Mouse (Mus musculus) heart, embryonic 13.5 days (tissue): ENCODE data around the gene Dthd1. TPM values are rescaled to one million over a fixed set of nuclear protein-coding genes. Genes with fewer than 3 reads are reported as not detected.

Experiments used
- ATAC-seq: fragments of 200-750 bp; cut with Nextera tagmentation; 2 replicates; pipeline ENCODE4 v1.8.0; 2017; ENCODE audit warnings: moderate TSS enrichment; ENCODE audit not compliant: insufficient number of reproducible peaks, low FRiP score, low TSS enrichment; ENCODE audit errors: extremely low read depth
- H3K27ac ChIP-seq: fragments of 300-500 bp; sonication (generic); replicated peaks from 2 replicates; pipeline ENCODE4 v1.5.1; 2015; ENCODE audit warnings: moderate library complexity, mild to moderate bottlenecking, inconsistent platforms
- H3K27me3 ChIP-seq: fragments of 300-500 bp; sonication (generic); replicated peaks from 2 replicates; pipeline ENCODE4 v1.6.1; 2015; ENCODE audit warnings: mild to moderate bottlenecking, inconsistent platforms
- H3K36me3 ChIP-seq: fragments of 300-500 bp; sonication (generic); 2 replicates; pipeline ENCODE4 v1.6.1; 2015; ENCODE audit warnings: mild to moderate bottlenecking, inconsistent platforms
- H3K4me1 ChIP-seq: fragments of 300-500 bp; sonication (generic); 2 replicates; pipeline ENCODE4 v1.6.1; 2015; ENCODE audit warnings: inconsistent platforms
- H3K4me2 ChIP-seq: fragments of 300-500 bp; sonication (generic); 2 replicates; pipeline ENCODE4 v1.6.1; 2015; ENCODE audit warnings: inconsistent platforms, mild to moderate bottlenecking, moderate library complexity
- H3K4me3 ChIP-seq: fragments of 300-500 bp; sonication (generic); 2 replicates; pipeline ENCODE4 v1.5.1; 2015; ENCODE audit warnings: moderate library complexity, mild to moderate bottlenecking, inconsistent platforms
- H3K9ac ChIP-seq: fragments of 300-500 bp; sonication (generic); 2 replicates; pipeline ENCODE4 v1.6.1; 2015; ENCODE audit warnings: inconsistent platforms, mild to moderate bottlenecking, moderate library complexity
- H3K9me3 ChIP-seq: fragments of 300-500 bp; sonication (generic); 2 replicates; pipeline ENCODE4 v1.6.1; 2016; ENCODE audit warnings: inconsistent platforms
- WGBS: fragments of 180-500 bp; shearing (Covaris S2); methylation state at CpG from one replicate; pipeline ENCODE4 v1.1.7; 2015; ENCODE audit warnings: mixed read lengths; 5-methylcytosine and 5-hydroxymethylcytosine counted together
- polyA plus RNA-seq: library from polyadenylated mRNA; unstranded; fragments of >200 nt; fragmentation: Nextera tagmentation; extraction: Ambion mirVana; gene quantifications from 2 replicates; pipeline ENCODE4 v1.2.1, GENCODE M21; 2015

Dthd1 gene
- polyA plus RNA-seq, 1 experiment from 2014 or later, result not detected

GRCm38 (mm10) chr5:62815741-62816140, 2.1 kb downstream of the Dthd1 start:
- H3K4me2 ChIP-seq, result no peak overlapping the region
- H3K9ac ChIP-seq, result no peak overlapping the region
- H3K4me3 ChIP-seq, result no peak overlapping the region
- no peak for ATAC-seq
- H3K27me3 ChIP-seq, result no peaks in the 10 kb centered on the region
- no peaks in the 10 kb centered on the region for H3K4me1 ChIP-seq
- no peaks in the 10 kb centered on the region for H3K36me3 ChIP-seq
- 66% methylated on average over 1 of the region's 1 CpGs for WGBS
- H3K27ac ChIP-seq, result no peak overlapping the region
- H3K9me3 ChIP-seq, result no peaks in the 10 kb centered on the region

- Histone ChIP-seq H3K4me2 (no peak overlapping the region), H3K4me3 (no peak overlapping the region), H3K27ac (no peak overlapping the region), H3K9me3 (no peaks in the 10 kb centered on the region), H3K36me3 (no peaks in the 10 kb centered on the region), H3K27me3 (no peaks in the 10 kb centered on the region), H3K9ac (no peak overlapping the region), H3K4me1 (no peaks in the 10 kb centered on the region)
- WGBS, result 65% methylated on average over 2 of the region's 2 CpGs
- no peak for ATAC-seq
These were observed 5.9 kb downstream of the Dthd1 start for GRCm38 (mm10) chr5:62819567-62819966.

- no peaks in the 10 kb centered on the region for H3K36me3 ChIP-seq
- H3K4me1 ChIP-seq, result no peaks in the 10 kb centered on the region
- ATAC-seq, result no peak
- H3K27ac ChIP-seq, result no peak overlapping the region
- 65% methylated on average over 8 of the region's 8 CpGs for WGBS
- H3K4me3 ChIP-seq, result no peak overlapping the region
- H3K9ac ChIP-seq, result no peak overlapping the region
- H3K4me2 ChIP-seq, result no peak overlapping the region
- no peaks in the 10 kb centered on the region for H3K27me3 ChIP-seq
- no peaks in the 10 kb centered on the region for H3K9me3 ChIP-seq
These were observed 7.0 kb downstream of the Dthd1 start for GRCm38 (mm10) chr5:62820363-62821271.

- Histone ChIP-seq H3K27ac (no peak overlapping the region), H3K4me2 (no peak overlapping the region), H3K9me3 (no peaks in the 10 kb centered on the region), H3K4me3 (no peak overlapping the region), H3K27me3 (no peaks in the 10 kb centered on the region), H3K36me3 (no peaks in the 10 kb centered on the region), H3K4me1 (no peaks in the 10 kb centered on the region), H3K9ac (no peak overlapping the region)
- no peak for ATAC-seq
- 81% methylated on average over 3 of the region's 3 CpGs for WGBS
These were observed 29.5 kb downstream of the Dthd1 start for GRCm38 (mm10) chr5:62842955-62843730.

- Histone ChIP-seq H3K4me2 (no peak overlapping the region), H3K4me1 (no peaks in the 10 kb centered on the region), H3K9ac (no peak overlapping the region), H3K4me3 (no peak overlapping the region), H3K9me3 (no peaks in the 10 kb centered on the region), H3K36me3 (no peaks in the 10 kb centered on the region), H3K27ac (no peak overlapping the region), H3K27me3 (no peaks in the 10 kb centered on the region)
- WGBS, result 72% methylated on average over 6 of the region's 6 CpGs
- no peak for ATAC-seq
These were observed 33.0 kb downstream of the Dthd1 start for GRCm38 (mm10) chr5:62846571-62847131.

GRCm38 (mm10) chr5:62851337-62851736, 37.7 kb downstream of the Dthd1 start:
- WGBS, result 44% methylated on average over 2 of the region's 2 CpGs
- Histone ChIP-seq H3K27ac (no peak overlapping the region), H3K4me2 (no peak overlapping the region), H3K9ac (no peak overlapping the region), H3K4me3 (no peak overlapping the region), H3K4me1 (no peaks in the 10 kb centered on the region), H3K27me3 (no peaks in the 10 kb centered on the region), H3K9me3 (no peaks in the 10 kb centered on the region), H3K36me3 (no peaks in the 10 kb centered on the region)
- no peak for ATAC-seq

- WGBS, result 95% methylated on average over 4 of the region's 4 CpGs
- no peak overlapping the region for H3K27ac ChIP-seq
- H3K9ac ChIP-seq, result no peak overlapping the region
- H3K27me3 ChIP-seq, result no peaks in the 10 kb centered on the region
- no peaks in the 10 kb centered on the region for H3K9me3 ChIP-seq
- H3K4me3 ChIP-seq, result no peak overlapping the region
- H3K36me3 ChIP-seq, result no peaks in the 10 kb centered on the region
- no peak for ATAC-seq
- no peaks in the 10 kb centered on the region for H3K4me1 ChIP-seq
- no peak overlapping the region for H3K4me2 ChIP-seq
These were observed 40.8 kb downstream of the Dthd1 start for GRCm38 (mm10) chr5:62854361-62854844.

GRCm38 (mm10) chr5:62857502-62857901, 43.9 kb downstream of the Dthd1 start:
- Histone ChIP-seq H3K27me3 (no peaks in the 10 kb centered on the region), H3K4me1 (no peaks in the 10 kb centered on the region), H3K4me3 (no peak overlapping the region), H3K9me3 (no peaks in the 10 kb centered on the region), H3K36me3 (no peaks in the 10 kb centered on the region), H3K9ac (no peak overlapping the region), H3K4me2 (no peak overlapping the region), H3K27ac (no peak overlapping the region)
- WGBS, result 57% methylated on average over 1 of the region's 1 CpGs
- no peak for ATAC-seq

GRCm38 (mm10) chr5:62858282-62858681, 44.7 kb downstream of the Dthd1 start:
- Histone ChIP-seq H3K4me1 (no peaks in the 10 kb centered on the region), H3K9me3 (no peaks in the 10 kb centered on the region), H3K27ac (no peak overlapping the region), H3K4me2 (no peak overlapping the region), H3K4me3 (no peak overlapping the region), H3K27me3 (no peaks in the 10 kb centered on the region), H3K9ac (no peak overlapping the region), H3K36me3 (no peaks in the 10 kb centered on the region)
- WGBS, result 67% methylated on average over 2 of the region's 2 CpGs
- ATAC-seq, result no peak

GRCm38 (mm10) chr5:62864348-62864747, 50.7 kb downstream of the Dthd1 start:
- 67% methylated on average over 3 of the region's 3 CpGs for WGBS
- no peak overlapping the region for H3K9ac ChIP-seq
- no peaks in the 10 kb centered on the region for H3K36me3 ChIP-seq
- H3K4me3 ChIP-seq, result no peak overlapping the region
- H3K4me2 ChIP-seq, result no peak overlapping the region
- ATAC-seq, result no peak
- H3K4me1 ChIP-seq, result no peaks in the 10 kb centered on the region
- no peaks in the 10 kb centered on the region for H3K27me3 ChIP-seq
- no peaks in the 10 kb centered on the region for H3K9me3 ChIP-seq
- H3K27ac ChIP-seq, result no peak overlapping the region

- Histone ChIP-seq H3K27ac (no peak overlapping the region), H3K4me3 (no peak overlapping the region), H3K9ac (no peak overlapping the region), H3K36me3 (no peaks in the 10 kb centered on the region), H3K4me1 (no peaks in the 10 kb centered on the region), H3K4me2 (no peak overlapping the region), H3K9me3 (no peaks in the 10 kb centered on the region), H3K27me3 (no peaks in the 10 kb centered on the region)
- no peak for ATAC-seq
These were observed 53.4 kb downstream of the Dthd1 start for GRCm38 (mm10) chr5:62867003-62867402.
